ENCODE assay signal across 8 mouse cellular contexts in genomic region chr5:72855685-72856124, GRCm38 (mm10). TPM values are rescaled to one million over a fixed set of nuclear protein-coding genes. Genes with fewer than 3 reads are reported as not detected.
DNase-seq lines count a peak whose midpoint lies in the region; ATAC-seq lines count a peak whose summit lies in the region.

No protein-coding gene starts in this region.

- H3K4me1 ChIP-seq in hindbrain, embryonic 15.5 days (replicated peaks), result peaks cover 4% of the 10 kb centered on the region; the same call in 1 of the 2 replicates
- no peaks in the 10 kb centered on the region for H3K4me1 ChIP-seq in midbrain, embryonic 15.5 days

- no peak overlapping the region; the same call in 1 of the 2 replicates for H3K4me2 ChIP-seq in hindbrain, embryonic 15.5 days
- no peak overlapping the region for H3K4me2 ChIP-seq in midbrain, embryonic 15.5 days

- H3K36me3 ChIP-seq in hindbrain, embryonic 15.5 days, result no peaks in the 10 kb centered on the region
- H3K36me3 ChIP-seq in midbrain, embryonic 15.5 days (replicated peaks), result no peaks in the 10 kb centered on the region

- ATAC-seq in hindbrain, embryonic 15.5 days (ENCODE audit: low FRiP score, low read depth), result peak; percentile 92
- ATAC-seq in midbrain, embryonic 15.5 days (replicated peaks), result peak; percentile 88

- peak overlapping the region; percentile 60 for H3K27ac ChIP-seq in hindbrain, embryonic 15.5 days (replicated peaks)
- peak overlapping the region; percentile 51; the same call in 1 of the 2 replicates for H3K27ac ChIP-seq in midbrain, embryonic 15.5 days

- no peaks in the 10 kb centered on the region for H3K27me3 ChIP-seq in hindbrain, embryonic 15.5 days
- H3K27me3 ChIP-seq in midbrain, embryonic 15.5 days (replicated peaks), result no peaks in the 10 kb centered on the region

- H3K9ac ChIP-seq in hindbrain, embryonic 15.5 days, result no peak overlapping the region
- no peak overlapping the region for H3K9ac ChIP-seq in midbrain, embryonic 15.5 days

- WGBS in hindbrain, embryonic 15.5 days, result 7% methylated on average over 3 of the region's 3 CpGs
- WGBS in midbrain, embryonic 15.5 days, result 4% methylated on average over 3 of the region's 3 CpGs

- no peak overlapping the region for H3K4me3 ChIP-seq in hindbrain, embryonic 15.5 days
- no peak overlapping the region for H3K4me3 ChIP-seq in midbrain, embryonic 15.5 days

- no peaks in the 10 kb centered on the region for H3K9me3 ChIP-seq in hindbrain, embryonic 15.5 days
- no peaks in the 10 kb centered on the region for H3K9me3 ChIP-seq in midbrain, embryonic 15.5 days

- DNase-seq in NIH3T3 (ENCODE audit: low read depth), result peak; percentile 99
- peak; percentile 93 for DNase-seq in cerebellum, adult 11 months
- peak; percentile 63 to 82 for DNase-seq in gastrocnemius, adult 8-10 months (ENCODE audit: low spot score in 2 of 2)
- DNase-seq in left cerebral cortex, adult 11 months (ENCODE audit: low spot score), result peak; percentile 80
- DNase-seq in urinary bladder, postnatal 10 days (ENCODE audit: low spot score), result peak; percentile 34
- no peak for DNase-seq in embryo, embryonic 10 days (ENCODE audit: low spot score)

RNA-seq across cellular contexts. Expression of gene Tec, which starts 12.6 kb away (rescaled TPM):
- 1 to 10 TPM; 1.1 to 2.6 (median 1.6) TPM for total RNA-seq in gastrocnemius, adult 8-10 months (2022)
- polyA plus RNA-seq in hindbrain, embryonic 15.5 days (2015; fragmentation: Nextera tagmentation; extraction: Ambion mirVana), result 8.3 and 8.8 TPM in 2 replicates
- 5.8 and 6.4 TPM in 2 replicates for polyA plus RNA-seq in midbrain, embryonic 15.5 days (2015; fragmentation: Nextera tagmentation; extraction: Ambion mirVana)

RNA-seq across cellular contexts. Expression of gene Slain2, which starts 58.4 kb away (rescaled TPM):
- total RNA-seq in gastrocnemius, adult 8-10 months (2022), result 100 to 1,000 TPM; 104 to 133 (median 117) TPM
- polyA plus RNA-seq in hindbrain, embryonic 15.5 days (2015; fragmentation: Nextera tagmentation; extraction: Ambion mirVana), result 16.0 and 17.4 TPM in 2 replicates
- polyA plus RNA-seq in midbrain, embryonic 15.5 days (2015; fragmentation: Nextera tagmentation; extraction: Ambion mirVana), result 16.8 and 18.1 TPM in 2 replicates
